Mouse (Mus musculus) ES-Bruce4 (cell line): ENCODE data around the gene Gm5617. TPM values are rescaled to one million over a fixed set of nuclear protein-coding genes. Genes with fewer than 3 reads are reported as not detected.
"Not testable (repeated sequence)": the region's sequence is repeated elsewhere in the genome, so short reads cannot be mapped to it uniquely, and the experiment has no call there.

Source experiments
- H3K27ac ChIP-seq: 2 replicates; pipeline ENCODE4 v1.5.1; 2012; ENCODE audit warnings: low read length, inconsistent platforms; ENCODE audit not compliant: insufficient read depth
- H3K27me3 ChIP-seq: 2 replicates; pipeline ENCODE4 v1.6.1; 2012; ENCODE audit warnings: mild to moderate bottlenecking, low read length, inconsistent platforms; ENCODE audit not compliant: control insufficient read depth, poor library complexity, insufficient read depth, severe bottlenecking
- H3K36me3 ChIP-seq: 2 replicates; pipeline ENCODE4 v1.6.1; 2012; ENCODE audit warnings: inconsistent platforms, mild to moderate bottlenecking, low read length, moderate library complexity; ENCODE audit not compliant: control insufficient read depth, poor library complexity, insufficient read depth, severe bottlenecking
- H3K4me1 ChIP-seq: one replicate; pipeline ENCODE4 v1.8.1; 2011; ENCODE audit warnings: low read length; ENCODE audit not compliant: control insufficient read depth, insufficient read depth
- H3K4me3 ChIP-seq: 2 replicates; pipeline ENCODE4 v1.5.1; 2011; ENCODE audit warnings: low read depth, mild to moderate bottlenecking, low read length
- H3K9ac ChIP-seq: 2 replicates; pipeline ENCODE4 v1.6.1; 2012; ENCODE audit warnings: low read depth, mild to moderate bottlenecking, inconsistent platforms; ENCODE audit not compliant: poor library complexity, severe bottlenecking
- H3K9me3 ChIP-seq: replicated peaks from 2 replicates; pipeline ENCODE4 v1.6.1; 2012; ENCODE audit warnings: mild to moderate bottlenecking, low read length, inconsistent platforms; ENCODE audit not compliant: control insufficient read depth, poor library complexity, insufficient read depth, severe bottlenecking
- CTCF ChIP-seq: IDR thresholded peaks from one replicate; pipeline ENCODE4 v1.8.1; 2011; ENCODE audit warnings: low read depth, low read length
- EP300 ChIP-seq: IDR thresholded peaks from 2 replicates; pipeline ENCODE4 v1.6.1; 2011; ENCODE audit warnings: low read depth, low read length; ENCODE audit not compliant: insufficient read depth
- POLR2A ChIP-seq: IDR thresholded peaks from one replicate; pipeline ENCODE4 v1.8.1; 2011; ENCODE audit warnings: low read length; ENCODE audit not compliant: insufficient read depth
- polyA plus RNA-seq: library from polyadenylated mRNA; stranded (reverse); fragments of >200 nt; gene quantifications from 2 replicates; pipeline ENCODE4 v1.2.4, GENCODE M21; 2011; ENCODE audit warnings: low read depth; ENCODE audit not compliant: missing spikeins, insufficient read depth, insufficient read length

Gene Gm5617
- polyA plus RNA-seq, 1 experiment: 11.8 TPM

GRCm38 (mm10) chr9:48525566-48525965 is 30.3 kb downstream of the Gm5617 start:
- Histone ChIP-seq H3K4me3 (no peak overlapping the region), H3K9me3 (no peaks in the 10 kb centered on the region), H3K36me3 (no peaks in the 10 kb centered on the region), H3K27me3 (no peaks in the 10 kb centered on the region), H3K4me1 (no peaks in the 10 kb centered on the region), H3K9ac (no peak overlapping the region), H3K27ac (no peak overlapping the region)
- TF ChIP-seq EP300 (no peak), POLR2A (no peak), CTCF (no peak)

- Histone ChIP-seq H3K9ac (no peak overlapping the region), H3K27me3 (no peaks in the 10 kb centered on the region), H3K36me3 (no peaks in the 10 kb centered on the region), H3K9me3 (no peaks in the 10 kb centered on the region), H3K4me3 (no peak overlapping the region), H3K27ac (no peak overlapping the region), H3K4me1 (no peaks in the 10 kb centered on the region)
- no peak for TF ChIP-seq CTCF
- TF ChIP-seq POLR2A: no peak
- TF ChIP-seq EP300: no peak
Observed at GRCm38 (mm10) chr9:48526520-48526919, 31.3 kb downstream of the Gm5617 start.

- no peak for TF ChIP-seq EP300
- TF ChIP-seq CTCF: no peak
- no peak for TF ChIP-seq POLR2A
- H3K9me3 ChIP-seq: no peaks in the 10 kb centered on the region
- H3K27me3 ChIP-seq: no peaks in the 10 kb centered on the region
- no peaks in the 10 kb centered on the region for H3K4me1 ChIP-seq
- no peak overlapping the region for H3K4me3 ChIP-seq
- H3K36me3 ChIP-seq: no peaks in the 10 kb centered on the region
- H3K27ac ChIP-seq: no peak overlapping the region
- no peak overlapping the region for H3K9ac ChIP-seq
Observed at GRCm38 (mm10) chr9:48531294-48531693, 36.1 kb downstream of the Gm5617 start.

- H3K27ac ChIP-seq: no peak overlapping the region
- H3K9ac ChIP-seq: no peak overlapping the region
- H3K4me3 ChIP-seq: no peak overlapping the region
- H3K4me1 ChIP-seq: no peaks in the 10 kb centered on the region
- no peaks in the 10 kb centered on the region for H3K36me3 ChIP-seq
- no peaks in the 10 kb centered on the region for H3K9me3 ChIP-seq
- peaks cover 1% of the 10 kb centered on the region; the same call in 1 of the 2 replicates for H3K27me3 ChIP-seq
- no peak for TF ChIP-seq EP300
- TF ChIP-seq CTCF: no peak
- TF ChIP-seq POLR2A: no peak
Observed at GRCm38 (mm10) chr9:48532203-48532602, 37.0 kb downstream of the Gm5617 start.

- Histone ChIP-seq H3K4me1 (no peaks in the 10 kb centered on the region), H3K9me3 (no peaks in the 10 kb centered on the region), H3K9ac (no peak overlapping the region), H3K27ac (no peak overlapping the region), H3K36me3 (no peaks in the 10 kb centered on the region), H3K27me3 (peaks cover 1% of the 10 kb centered on the region; the same call in 1 of the 2 replicates), H3K4me3 (no peak overlapping the region)
- TF ChIP-seq CTCF (no peak), EP300 (no peak), POLR2A (no peak)
Observed at GRCm38 (mm10) chr9:48532730-48533129, 37.5 kb downstream of the Gm5617 start.

- H3K4me3 ChIP-seq: no peak overlapping the region
- H3K9ac ChIP-seq: no peak overlapping the region
- H3K27me3 ChIP-seq: peaks cover 4% of the 10 kb centered on the region; the same call in 1 of the 2 replicates
- H3K4me1 ChIP-seq: peaks cover 1% of the 10 kb centered on the region
- H3K27ac ChIP-seq: no peak overlapping the region
- TF ChIP-seq CTCF: no peak
- no peak for TF ChIP-seq POLR2A
- no peak for TF ChIP-seq EP300
- no peaks in the 10 kb centered on the region for H3K36me3 ChIP-seq
- no peaks in the 10 kb centered on the region for H3K9me3 ChIP-seq
Observed at GRCm38 (mm10) chr9:48536414-48536813, 41.2 kb downstream of the Gm5617 start.

- not testable (repeated sequence) for H3K36me3 ChIP-seq, H3K9me3 ChIP-seq, H3K27me3 ChIP-seq, H3K9ac ChIP-seq, H3K27ac ChIP-seq, H3K4me1 ChIP-seq, H3K4me3 ChIP-seq
Observed at GRCm38 (mm10) chr9:48537616-48538015, 42.4 kb downstream of the Gm5617 start.
